Mouse (Mus musculus) neutrophil, adult 5-6 weeks (primary cell): ENCODE results near the gene Cdc42ep4. TPM values are rescaled to one million over a fixed set of nuclear protein-coding genes. Genes with fewer than 3 reads are reported as not detected.
A peak's percentile ranks its signal among the peaks of the same experiment; 100 is the strongest.

Source experiments
- ATAC-seq: fragments of 151-379, 151-347 bp; 2 replicates; pipeline ENCODE4 v1.8.0; 2017; ENCODE audit warnings: mild to moderate bottlenecking, moderate TSS enrichment; ENCODE audit not compliant: insufficient number of reproducible peaks, poor library complexity, low FRiP score, severe bottlenecking; ENCODE audit errors: extremely low read depth
- total RNA-seq: library from RNA; stranded (forward); fragments of 200-1000 nt; gene quantifications from 2 replicates; pipeline ENCODE4 v1.2.3, GENCODE M21; 2017

The Cdc42ep4 gene
- total RNA-seq, 1 experiment from 2014 or later: 14.5 TPM

DNA sequence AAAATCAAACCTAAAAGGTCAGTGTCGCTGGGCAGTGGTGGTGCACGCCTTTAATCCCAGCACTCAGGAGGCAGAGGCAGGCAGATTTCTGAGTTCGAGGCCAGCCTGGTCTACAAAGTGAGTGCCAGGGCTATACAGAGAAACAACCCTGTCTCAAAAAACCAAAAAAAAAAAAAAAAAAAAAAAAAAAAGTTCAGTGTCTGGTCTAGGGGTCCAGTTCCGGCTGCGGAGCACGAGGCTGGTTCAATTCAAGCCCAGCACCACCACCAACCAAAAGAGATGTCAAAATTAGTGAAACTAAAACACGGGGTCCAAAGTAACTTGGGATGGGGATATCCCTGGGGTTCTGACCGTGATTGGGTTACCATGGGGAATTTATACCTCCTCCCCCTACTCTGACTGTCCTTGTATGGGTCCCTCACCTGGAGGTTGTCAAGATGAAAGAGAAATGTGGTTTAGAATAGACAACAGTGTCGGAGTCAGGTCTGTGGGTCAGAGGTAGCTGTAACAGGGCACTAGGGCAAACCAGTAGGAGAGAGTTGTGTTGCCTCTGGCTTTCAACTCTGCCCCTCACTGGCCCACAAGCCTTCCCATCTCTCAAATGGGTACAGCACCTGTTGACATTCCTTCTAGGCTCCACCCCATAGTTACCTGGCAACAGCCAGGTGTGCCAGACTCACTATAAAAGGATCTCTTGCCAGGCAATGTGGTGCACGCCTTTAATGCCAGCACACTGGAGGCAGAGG lies 1.2 kb upstream of the Cdc42ep4 start:
- no peak for ATAC-seq

DNA sequence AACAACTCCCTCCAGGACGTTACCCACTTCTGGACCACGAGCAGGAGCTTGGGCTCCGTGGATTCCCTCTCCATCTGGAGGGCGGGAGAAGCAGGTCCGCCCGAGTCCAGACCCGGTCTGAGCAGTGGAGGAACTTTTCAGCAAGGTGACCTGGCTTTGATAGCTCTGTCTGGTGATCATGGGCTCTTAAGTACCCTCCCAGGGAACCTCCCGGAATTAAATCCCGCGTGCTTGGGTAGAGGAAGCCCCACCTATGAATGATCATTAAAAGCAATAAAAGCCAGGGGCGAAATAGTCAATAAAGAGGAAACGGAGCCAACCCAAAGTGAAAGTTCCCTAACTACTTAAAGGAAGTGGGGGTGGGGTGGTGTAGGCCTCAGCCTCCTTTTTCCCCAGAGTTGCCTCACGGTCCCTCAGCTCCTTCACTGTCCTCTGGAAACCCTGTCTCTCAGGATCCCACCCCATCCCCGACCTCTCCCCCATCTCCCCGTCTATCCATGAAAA lies 529 bp upstream of the Cdc42ep4 start:
- ATAC-seq: peak; percentile 20

DNA sequence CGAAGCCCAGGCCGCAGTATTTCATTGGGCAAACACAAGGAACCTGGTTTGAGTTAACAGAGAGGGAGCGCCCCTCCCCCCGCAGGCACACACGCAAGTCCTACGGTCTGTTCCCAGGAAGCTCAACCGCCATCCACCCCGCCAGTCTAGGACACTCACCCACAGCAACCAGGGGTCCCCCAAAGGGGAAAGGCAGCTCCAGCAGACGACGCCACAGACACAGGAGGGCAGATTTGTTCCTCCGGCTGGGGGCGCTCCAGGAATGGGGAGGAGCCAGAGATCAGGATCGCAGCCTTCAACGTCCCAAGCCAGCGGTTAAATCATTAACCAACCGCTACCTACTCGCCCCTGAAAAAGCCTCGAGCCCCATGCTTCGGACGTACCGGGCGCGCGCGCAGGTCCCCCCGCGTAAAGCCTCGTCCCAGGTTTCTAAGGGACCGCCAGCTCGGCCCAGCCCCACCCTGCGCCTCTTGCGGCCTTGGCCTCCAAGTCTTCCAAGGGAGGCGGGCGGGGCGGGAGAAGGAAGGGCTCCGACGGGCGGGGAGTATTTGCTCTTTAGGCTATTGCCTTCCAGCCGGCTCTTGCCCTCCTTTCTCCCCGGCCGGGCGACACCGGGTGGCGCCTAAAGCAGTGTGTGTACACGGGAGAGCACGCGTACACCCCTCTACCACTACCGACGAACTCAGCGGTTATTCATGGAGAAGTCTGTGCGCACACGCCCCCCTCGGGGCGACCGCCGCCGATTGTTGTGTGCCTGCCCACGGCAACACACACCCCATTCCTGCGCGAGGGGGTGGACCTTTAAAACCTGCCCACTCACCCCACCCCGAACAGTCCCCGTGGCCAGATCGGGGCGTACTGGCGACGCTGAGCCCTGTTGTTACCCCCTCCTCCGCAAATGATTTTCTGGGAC lies 854 bp downstream of the Cdc42ep4 start:
- peak; percentile 23 for ATAC-seq

DNA sequence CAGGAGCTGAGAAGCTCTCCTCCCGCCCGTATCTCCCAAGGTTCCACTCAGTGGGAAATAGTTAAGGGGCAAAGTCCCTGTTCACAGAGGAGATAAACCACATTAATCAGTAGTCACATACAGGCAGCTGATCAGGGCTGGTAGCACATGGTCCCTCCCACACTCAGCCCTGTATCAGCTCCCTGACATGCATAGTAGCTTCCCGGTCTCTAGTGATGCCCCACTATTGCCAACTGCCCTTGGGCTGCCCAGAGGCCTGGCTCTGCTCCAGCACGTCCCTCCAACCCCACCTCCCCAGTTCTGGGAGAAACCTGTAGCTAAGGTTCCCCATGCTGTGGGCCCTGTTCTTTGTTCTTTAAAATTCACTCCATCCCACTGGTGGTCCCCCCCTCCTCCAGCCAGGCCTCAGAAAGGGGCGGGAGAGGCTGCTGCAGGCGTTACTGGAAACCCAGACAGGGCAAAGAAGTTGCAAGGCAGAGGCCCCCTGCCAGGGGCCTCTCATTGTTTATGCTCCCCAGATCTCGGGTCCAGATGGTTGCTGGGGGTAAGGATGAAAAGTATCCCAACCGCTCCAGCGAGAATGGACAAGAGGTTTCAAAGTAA lies 1.8 kb downstream of the Cdc42ep4 start:
- no peak for ATAC-seq

DNA sequence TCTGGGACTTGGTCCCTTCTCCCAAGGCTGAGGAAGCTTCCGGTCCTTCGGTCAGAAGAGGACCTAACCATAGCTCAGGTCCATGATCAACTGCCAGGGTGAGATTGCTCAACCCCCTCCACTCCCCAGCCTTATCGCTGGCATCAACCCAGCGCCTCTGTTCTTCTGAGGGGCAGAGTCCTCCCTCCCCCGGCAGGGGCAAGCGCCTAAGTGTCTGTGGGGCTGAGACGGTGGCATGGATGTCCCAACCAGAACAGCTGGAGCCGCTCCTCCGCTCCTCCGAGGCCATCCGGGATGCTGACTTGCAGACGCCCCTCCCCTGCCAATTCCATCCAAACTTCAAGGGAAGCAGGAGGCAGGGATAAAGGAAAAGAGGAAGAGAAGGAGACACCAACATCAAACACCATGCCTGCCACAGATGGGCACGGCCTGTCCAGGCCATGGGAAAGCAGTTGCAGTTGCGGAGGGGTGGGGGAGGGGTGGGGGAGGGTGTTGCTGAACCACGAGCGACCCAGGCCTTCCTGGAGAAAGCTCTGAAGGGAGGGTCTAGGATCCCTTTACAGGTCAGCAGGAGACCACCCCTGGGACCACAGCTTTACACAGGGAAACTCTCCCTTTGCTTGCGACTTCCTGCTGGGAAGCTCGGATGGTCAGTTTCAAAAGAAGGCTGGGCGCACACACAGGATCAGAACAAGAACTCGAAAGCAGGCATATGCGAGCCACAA lies 2.7 kb downstream of the Cdc42ep4 start:
- no peak for ATAC-seq

DNA sequence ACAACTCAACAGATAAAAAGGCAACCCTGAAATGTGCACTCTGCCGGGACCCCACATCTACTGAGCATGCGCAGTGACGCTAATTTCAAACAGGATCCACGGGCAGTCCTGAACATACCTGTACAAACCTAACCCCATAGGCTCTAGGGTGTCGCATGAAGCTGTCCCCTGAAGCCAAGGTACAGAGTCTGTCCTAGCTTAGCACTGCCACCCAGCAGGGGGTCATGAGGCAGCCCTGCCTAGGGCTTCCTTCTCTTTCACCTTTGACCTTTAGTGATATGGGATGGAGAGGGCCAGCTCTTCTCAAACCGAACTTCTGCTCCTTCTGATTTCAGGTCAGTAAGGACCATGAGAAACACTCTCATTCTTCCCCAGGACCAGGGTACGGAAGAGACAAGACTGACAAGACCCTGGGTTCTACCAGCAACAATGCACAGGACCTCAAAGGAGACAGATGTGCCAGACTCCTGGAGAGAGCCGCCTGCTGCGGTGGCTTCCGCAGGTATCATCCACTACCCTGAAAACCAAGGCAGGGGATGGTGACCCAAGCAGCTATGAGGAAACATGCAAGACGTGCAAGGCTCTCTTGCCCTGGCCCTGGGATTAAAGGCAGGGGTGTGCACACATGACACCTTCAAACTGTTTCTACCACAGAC lies 3.8 kb downstream of the Cdc42ep4 start:
- ATAC-seq: no peak

DNA sequence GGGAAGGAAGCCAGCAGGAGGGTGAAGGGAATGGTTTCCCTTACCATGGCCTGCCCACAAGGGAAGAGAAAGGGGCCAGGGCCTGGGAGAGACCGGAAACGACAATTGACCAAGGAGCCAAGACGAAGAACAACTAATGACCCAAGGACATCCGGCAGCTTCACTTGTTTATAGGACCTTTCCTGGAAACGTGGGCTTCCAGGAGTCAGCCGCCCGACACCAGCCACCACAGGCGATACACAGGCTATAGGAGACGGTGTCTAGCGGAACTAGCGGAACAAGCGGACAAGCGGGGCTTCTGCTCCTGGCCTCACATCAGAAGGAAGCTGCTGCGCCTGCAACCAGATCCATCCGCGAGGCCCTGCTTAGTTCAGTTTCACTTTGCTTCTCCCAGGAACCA lies 4.6 kb downstream of the Cdc42ep4 start:
- no peak for ATAC-seq

DNA sequence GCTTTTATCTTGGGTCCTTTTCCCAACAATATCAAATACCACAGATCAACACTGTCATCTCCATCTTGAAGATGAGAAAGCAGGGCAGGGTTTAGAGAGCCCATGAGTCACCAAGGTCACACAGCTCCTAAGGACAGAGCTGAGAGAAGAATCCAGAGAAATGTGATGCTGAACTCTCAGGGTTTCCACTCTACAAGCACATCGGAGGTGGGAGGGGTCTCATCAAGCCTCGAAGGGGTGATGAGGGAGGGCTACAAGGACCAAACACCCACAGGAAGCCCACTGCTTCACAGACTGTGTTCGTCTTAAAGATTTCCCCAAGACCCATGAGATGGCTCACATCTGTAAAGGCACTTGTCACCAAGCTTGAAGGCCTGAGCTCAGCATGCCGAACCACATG lies 5.7 kb downstream of the Cdc42ep4 start:
- no peak for ATAC-seq

DNA sequence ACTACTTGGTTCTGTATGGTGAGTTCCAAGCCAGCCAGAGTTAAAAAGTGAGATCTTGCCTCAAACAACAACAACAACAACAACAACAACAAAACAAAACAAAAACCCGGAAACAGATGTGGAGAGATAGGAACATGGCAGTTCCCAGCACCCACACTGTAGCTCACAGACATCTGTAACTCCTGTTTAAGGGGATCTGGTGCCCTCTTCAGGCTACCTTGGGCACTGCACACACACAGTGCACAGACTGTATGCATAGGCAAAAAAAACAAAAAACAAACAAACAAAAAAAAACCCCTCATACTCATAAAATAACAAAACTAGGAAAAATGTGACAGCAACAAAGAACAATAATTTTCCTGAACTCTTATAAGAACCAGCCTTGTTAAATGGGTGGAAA lies 8.7 kb downstream of the Cdc42ep4 start:
- ATAC-seq: no peak

DNA sequence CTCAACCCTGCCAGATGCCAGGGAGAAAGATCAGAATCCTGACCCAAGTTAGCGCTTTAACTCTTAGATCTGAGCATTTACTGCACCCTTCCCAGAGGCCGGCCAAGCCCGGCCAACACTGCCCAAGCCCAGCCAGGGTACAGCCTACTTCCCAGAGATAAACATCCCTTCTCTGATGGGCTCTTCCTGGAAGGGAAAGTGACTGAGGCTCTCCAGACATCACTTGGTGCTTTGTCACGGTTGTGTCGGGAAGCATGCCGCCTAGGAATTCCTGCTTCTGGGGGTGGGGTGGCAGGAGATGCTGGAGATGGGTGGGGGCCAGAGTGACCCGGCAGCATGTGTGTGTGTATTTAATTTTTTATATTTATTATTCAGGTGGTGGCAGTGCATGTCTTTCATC lies 11.6 kb downstream of the Cdc42ep4 start:
- ATAC-seq: no peak

DNA sequence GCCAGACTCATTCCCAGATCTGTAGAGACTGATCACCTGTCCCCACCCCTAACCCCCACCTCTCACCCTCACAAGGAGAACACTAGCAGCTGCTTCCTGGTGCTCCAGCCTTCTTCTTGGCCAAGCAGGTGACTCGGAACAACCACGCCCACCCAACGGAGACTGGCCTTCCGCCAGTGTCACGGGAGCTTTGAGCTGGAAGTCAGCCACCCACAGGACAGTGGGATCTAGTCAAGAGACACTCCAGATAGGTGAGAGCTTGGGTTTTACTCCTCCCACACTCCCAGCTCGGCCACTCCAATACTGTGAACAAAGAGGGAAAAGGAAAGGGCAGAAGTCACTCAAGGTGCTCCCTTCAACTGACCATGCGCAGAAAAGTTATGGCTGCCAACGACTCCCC lies 12.5 kb downstream of the Cdc42ep4 start:
- no peak for ATAC-seq

DNA sequence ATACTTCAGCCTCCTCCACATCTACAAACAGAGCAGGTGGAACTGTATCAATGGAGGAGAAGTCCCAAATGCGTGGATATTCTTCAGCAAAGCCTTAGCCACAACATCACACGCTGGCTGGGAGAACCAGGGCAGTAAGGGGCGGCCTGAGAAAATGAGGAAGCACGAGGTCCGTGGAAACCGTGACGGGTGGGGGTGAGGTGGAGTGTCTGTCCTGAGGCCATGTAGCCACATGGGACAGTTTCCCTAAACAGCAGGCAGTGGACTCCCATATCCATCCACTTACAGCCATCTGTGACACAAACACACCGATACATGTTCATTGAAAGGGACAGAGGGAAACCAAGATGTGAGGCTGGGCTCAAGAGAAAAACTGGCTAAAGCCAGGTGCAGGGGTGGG lies 13.8 kb downstream of the Cdc42ep4 start:
- ATAC-seq: peak; percentile 71

DNA sequence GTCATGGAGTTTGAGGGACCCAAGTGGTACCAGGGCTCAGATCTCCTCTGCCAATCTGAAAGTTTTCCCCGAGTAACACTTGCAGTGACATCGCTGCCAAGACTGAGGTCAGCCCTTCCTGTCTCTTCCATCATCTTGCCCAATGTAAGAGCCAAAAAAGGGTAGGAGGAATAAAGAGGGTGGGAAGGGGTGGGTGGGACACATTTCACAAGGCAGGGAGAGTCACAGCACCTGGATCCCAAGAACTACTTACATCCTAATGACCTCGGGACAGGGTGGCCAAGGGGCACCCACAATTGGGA lies 14.2 kb downstream of the Cdc42ep4 start:
- no peak for ATAC-seq

DNA sequence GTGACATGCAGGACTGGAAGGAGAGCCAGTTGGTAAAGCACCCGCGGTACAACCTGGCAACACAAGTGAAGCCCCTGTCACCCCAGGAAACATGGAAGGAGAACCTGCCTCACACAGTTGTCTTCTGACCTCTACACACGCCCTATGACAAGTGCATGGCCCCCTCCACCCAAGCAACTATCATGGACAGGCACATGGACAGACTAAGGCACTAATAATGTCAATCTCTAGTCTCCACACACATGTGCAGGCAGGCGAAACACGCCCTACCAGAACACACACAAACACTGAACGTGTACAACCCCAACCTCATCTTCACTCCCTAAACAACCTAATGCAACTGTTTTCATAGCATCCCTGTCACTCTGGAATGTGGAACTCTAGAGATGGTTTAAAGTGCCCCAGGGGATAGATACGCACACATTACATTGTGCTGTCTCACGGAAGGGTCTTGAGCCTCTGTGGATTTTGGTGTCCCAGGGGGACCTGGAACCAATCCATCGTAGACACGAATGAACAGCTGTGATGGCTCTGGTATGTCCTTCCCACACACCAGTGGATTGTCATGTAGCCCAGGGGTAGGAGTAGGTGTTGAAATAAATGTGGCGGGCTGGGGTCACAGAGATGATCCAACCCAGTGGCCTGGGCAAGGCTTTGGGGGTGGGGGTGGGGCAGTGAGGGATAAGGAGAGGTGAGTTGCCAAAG lies 14.7 kb downstream of the Cdc42ep4 start:
- ATAC-seq: no peak

DNA sequence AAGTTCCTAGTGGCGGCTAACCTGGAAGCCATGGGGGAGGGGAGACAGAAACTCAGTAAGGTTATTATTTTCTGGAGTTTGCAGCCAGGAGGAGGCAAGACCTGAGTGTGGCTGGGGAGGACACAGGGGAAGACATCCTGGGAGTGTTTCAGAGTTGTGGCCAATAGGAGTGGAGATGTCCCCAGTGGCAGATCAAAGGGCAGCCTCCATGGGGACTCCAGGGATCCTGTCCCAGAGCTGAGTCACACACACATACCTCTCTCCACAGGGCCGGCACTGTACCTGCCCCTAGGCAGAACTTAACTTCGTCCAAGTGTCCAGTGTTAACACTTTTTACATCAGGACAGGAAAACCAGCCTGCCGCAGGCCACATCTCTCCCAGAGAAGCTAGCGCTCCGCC lies 16.5 kb downstream of the Cdc42ep4 start:
- ATAC-seq: no peak

DNA sequence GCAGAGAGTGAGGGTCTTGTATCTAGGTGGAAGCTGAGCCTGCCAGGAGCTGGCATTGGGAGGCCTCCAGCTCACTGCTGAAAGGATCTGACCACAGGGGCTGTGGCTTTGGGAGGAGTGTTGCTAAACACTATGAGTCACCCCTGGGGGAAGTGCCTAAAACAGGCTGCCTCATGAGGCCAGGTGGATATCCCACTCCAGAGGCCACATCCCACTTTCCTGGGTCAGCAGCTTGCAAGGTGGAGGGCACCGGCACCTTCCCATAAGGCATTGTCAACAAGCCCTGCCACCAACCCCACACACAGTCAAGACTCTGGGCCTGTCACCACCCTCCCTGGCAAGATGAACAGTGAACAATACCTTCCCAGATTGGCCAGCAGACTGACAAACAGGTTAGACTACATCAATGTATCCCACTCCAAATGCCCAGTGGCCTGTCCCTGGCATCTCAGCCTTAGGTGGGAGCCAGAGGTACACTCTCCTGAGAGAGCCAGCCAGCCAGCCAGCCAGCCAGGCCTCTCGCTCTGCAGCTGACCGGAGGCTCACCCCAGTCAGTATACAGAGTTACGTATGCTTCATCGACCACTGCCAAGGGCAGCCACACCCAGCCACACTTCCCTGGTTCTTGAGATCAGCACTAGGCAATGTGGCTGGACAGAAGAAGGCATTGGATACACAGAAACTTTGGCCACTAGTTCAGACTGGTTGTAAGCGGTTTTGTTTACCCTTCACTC lies 17.9 kb downstream of the Cdc42ep4 start:
- ATAC-seq: peak; percentile 49

DNA sequence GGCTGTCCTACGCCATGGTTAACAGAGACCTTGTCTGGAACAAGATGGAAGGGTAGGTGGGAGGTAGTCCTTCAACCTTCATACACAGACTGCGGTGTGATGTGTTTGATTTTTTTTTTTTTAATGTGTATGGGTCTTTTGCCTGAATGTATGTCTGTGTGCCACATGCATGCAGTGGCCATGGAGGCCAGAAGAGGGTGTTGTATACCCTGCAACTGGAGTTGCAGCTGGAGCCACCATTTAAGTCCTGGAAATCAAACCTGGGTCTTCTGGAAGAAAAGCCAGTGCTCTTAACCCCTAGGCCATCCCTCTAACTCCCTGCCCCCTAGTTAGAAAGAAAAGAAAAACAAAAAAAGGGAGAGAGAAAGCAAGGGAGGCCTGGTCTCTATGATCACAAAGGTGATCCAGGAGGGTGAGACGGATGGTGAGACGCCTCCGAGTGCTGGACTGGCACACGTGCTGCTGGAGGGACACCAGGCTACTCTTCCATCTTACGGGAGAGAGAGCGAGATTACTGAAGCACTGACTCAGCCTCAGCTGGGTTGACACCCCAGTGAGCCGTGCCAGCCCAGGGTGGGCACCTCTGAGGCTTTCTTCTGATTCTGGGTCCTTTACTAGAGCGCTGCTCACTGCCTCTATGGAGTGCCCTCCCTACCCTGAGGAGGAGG lies 19.6 kb downstream of the Cdc42ep4 start:
- no peak for ATAC-seq
